Mouse (Mus musculus) left cerebral cortex, adult 2 months (tissue): ENCODE measurements at regions not wholly inside any gene's neighbourhood (a gene's known extent, or its start where the extent isn't known, plus 50 kb on each side); places are given as distances from the start of the nearest gene placed in this dataset.

Experiments
- DNase-seq, 2 experiments: peaks; one replicate each; pipeline ENCODE4 v3.0.0; 2021 to 2022; ENCODE audit warnings: low spot score in 2 of 2, mixed read lengths in 1 of 2; ENCODE audit errors: extremely low spot score in 1 of 2
- H3K27ac ChIP-seq: fragments of 200-600 bp; 2 replicates; pipeline ENCODE4 v1.8.1; 2022
- H3K4me3 ChIP-seq: fragments of 200-600 bp; 2 replicates; pipeline ENCODE4 v1.8.1; 2022
- CTCF ChIP-seq: fragments of 200-600 bp; IDR thresholded peaks from 2 replicates; pipeline ENCODE4 v1.8.1; 2022; ENCODE audit warnings: antibody characterized with exemption, mild to moderate bottlenecking, moderate library complexity
- intact Hi-C: fragments of 180-260 bp; cut with DNase I; formaldehyde crosslinking; loops from one replicate; pipeline ENCODE4 v1.15.1; 2025

- H3K27ac ChIP-seq = no peak overlapping the region
- H3K4me3 ChIP-seq = no peak overlapping the region
- intact Hi-C loops = no loop called here
- TF ChIP-seq CTCF = no peak
- DNase-seq = no peak
Measured at GRCm38 (mm10) chr8:127827826-127828225, 530.6 kb upstream of the Nrp1 start.

GRCm38 (mm10) chr8:127829659-127830058 is 528.7 kb upstream of the Nrp1 start:
- TF ChIP-seq CTCF = no peak
- no peak overlapping the region for H3K27ac ChIP-seq
- no peak for DNase-seq
- intact Hi-C loops = no loop called here
- H3K4me3 ChIP-seq = no peak overlapping the region

GRCm38 (mm10) chr8:127834006-127834405 is 524.4 kb upstream of the Nrp1 start:
- Histone ChIP-seq H3K27ac (no peak overlapping the region), H3K4me3 (no peak overlapping the region)
- DNase-seq = no peak
- TF ChIP-seq CTCF = no peak
- intact Hi-C loops = no loop called here

GRCm38 (mm10) chr8:127836410-127837206 is 521.8 kb upstream of the Nrp1 start:
- no peak overlapping the region for H3K4me3 ChIP-seq
- intact Hi-C loops = no loop called here
- TF ChIP-seq CTCF = no peak; the same call in none of the 2 replicates
- no peak overlapping the region for H3K27ac ChIP-seq
- no peak for DNase-seq

GRCm38 (mm10) chr8:127838311-127838710 is 520.1 kb upstream of the Nrp1 start:
- intact Hi-C loops = no loop called here
- TF ChIP-seq CTCF = no peak
- Histone ChIP-seq H3K4me3 (no peak overlapping the region), H3K27ac (no peak overlapping the region)
- no peak for DNase-seq

GRCm38 (mm10) chr8:127847332-127848018 is 510.9 kb upstream of the Nrp1 start:
- Histone ChIP-seq H3K4me3 (no peak overlapping the region), H3K27ac (no peak overlapping the region)
- no peak for DNase-seq
- intact Hi-C loops = no loop called here
- no peak for TF ChIP-seq CTCF

GRCm38 (mm10) chr8:127849926-127850325 is 508.5 kb upstream of the Nrp1 start:
- no peak for DNase-seq
- TF ChIP-seq CTCF = no peak
- no peak overlapping the region for H3K27ac ChIP-seq
- no peak overlapping the region for H3K4me3 ChIP-seq
- intact Hi-C loops = loop anchor here (10.0 kb wide), 1 partner anchor 505 kb away; the partner anchor contains the start of gene Nrp1

- TF ChIP-seq CTCF = no peak
- intact Hi-C loops = loop anchor here (10.0 kb wide), 1 partner anchor 499 kb away; the partner anchor contains the start of gene Nrp1
- Histone ChIP-seq H3K4me3 (no peak overlapping the region), H3K27ac (no peak overlapping the region)
- no peak for DNase-seq
Measured at GRCm38 (mm10) chr8:127855653-127856300, 502.6 kb upstream of the Nrp1 start.

GRCm38 (mm10) chr8:127856351-127857135 is 501.9 kb upstream of the Nrp1 start:
- Histone ChIP-seq H3K27ac (no peak overlapping the region), H3K4me3 (no peak overlapping the region)
- DNase-seq = no peak
- intact Hi-C loops = loop anchor here (10.0 kb wide), 1 partner anchor 498 kb away; the partner anchor contains the start of gene Nrp1
- TF ChIP-seq CTCF = no peak

- no peak for DNase-seq
- intact Hi-C loops = loop anchor here (10.0 kb wide), 1 partner anchor 496 kb away; the partner anchor contains the start of gene Nrp1
- no peak for TF ChIP-seq CTCF
- no peak overlapping the region for H3K4me3 ChIP-seq
- H3K27ac ChIP-seq = no peak overlapping the region
Measured at GRCm38 (mm10) chr8:127859036-127859435, 499.4 kb upstream of the Nrp1 start.

- H3K27ac ChIP-seq = no peak overlapping the region
- no peak for DNase-seq
- intact Hi-C loops = no loop called here
- TF ChIP-seq CTCF = no peak
- H3K4me3 ChIP-seq = no peak overlapping the region
Measured at GRCm38 (mm10) chr8:127860376-127860775, 498.0 kb upstream of the Nrp1 start.
